Mouse (Mus musculus): ENCODE measurements around the gene Chrnd. TPM values are rescaled to one million over a fixed set of nuclear protein-coding genes. Genes with fewer than 3 reads are reported as not detected.

Chrnd gene
- total RNA-seq, 2 experiments from 2014 or later: 2.4 to 3.2 TPM

- DNase-seq (ENCODE audit: low spot score): no peak
Measured at GRCm38 (mm10) chr1:87183998-87184750, 6.2 kb upstream of the Chrnd start.

DNA sequence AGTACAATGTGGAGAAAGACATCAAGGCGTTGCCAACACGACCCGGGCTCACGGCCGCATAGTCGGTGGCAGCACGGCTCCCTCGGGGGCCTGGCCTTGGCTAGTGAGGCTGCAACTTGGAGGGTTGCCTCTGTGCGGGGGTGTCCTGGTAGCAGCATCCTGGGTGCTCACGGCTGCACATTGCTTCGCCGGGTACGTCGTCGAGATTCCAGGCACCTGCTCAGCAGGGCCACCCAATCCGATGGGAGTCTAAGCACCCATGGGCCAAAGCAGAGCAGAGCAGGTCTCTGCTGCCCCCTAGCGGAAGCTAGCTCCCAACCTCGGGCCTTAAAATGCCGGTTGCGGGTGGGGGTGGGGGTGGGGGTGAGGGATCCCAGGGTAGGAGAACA is 5.7 kb upstream of the Chrnd start:
- peak; percentile 60 for DNase-seq (ENCODE audit: low spot score)

DNA sequence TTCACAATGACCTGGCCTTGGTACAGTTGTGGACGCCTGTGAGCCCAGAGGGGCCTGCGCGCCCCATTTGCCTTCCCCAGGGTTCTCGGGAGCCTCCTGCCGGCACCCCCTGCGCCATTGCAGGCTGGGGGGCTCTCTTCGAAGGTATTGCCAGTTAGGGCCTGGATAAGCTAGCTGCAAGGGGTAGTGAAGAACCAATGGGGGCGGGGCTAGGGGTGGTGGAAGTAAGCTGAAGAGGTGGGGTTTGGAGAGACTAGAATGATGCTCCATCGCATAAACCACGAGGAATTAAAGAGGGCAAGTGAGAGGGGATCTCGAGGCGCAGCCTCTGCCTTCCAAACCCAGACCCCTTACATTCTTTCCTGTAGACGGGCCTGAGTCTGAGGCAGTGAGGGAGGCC is 4.9 kb upstream of the Chrnd start:
- DNase-seq (ENCODE audit: low spot score): no peak

DNA sequence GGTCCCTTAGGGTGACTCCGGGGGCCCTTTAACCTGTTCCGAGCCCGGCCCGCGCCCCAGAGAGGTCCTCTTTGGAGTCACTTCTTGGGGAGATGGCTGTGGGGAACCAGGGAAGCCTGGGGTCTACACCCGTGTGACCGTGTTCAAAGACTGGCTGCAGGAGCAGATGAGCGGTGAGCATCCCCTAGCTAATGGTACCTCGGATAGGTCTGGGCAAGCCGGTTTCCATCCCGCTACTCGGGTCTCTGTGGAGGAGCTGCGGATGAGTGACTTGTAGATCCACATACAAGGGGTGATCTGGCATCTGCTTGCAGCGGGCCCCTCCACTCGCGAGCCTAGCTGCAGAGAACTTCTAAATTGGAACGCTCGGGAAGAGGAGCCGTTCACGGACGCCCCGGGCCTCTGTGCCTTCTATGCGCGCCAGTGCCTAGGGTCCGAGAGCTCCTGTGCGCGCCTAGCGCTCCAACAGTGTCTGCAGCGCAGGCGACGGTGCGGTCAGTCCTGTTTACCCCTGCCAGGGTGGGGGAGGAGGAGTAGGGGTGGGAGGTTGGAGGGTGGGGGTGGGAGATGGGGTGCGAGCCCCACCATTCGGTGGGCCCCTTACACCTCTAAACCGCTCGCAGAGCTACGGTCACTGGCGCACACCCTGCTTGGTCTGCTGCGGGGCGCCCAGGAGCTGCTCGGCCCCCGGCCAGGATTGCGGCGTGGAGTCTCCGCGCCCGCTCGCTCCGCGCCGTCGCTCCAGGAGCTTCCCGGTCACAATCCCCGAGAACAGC is 4.0 kb upstream of the Chrnd start:
- DNase-seq (ENCODE audit: low spot score): no peak

- DNase-seq (ENCODE audit: low spot score): peak; percentile 68
Measured at GRCm38 (mm10) chr1:87187037-87187355, 3.4 kb upstream of the Chrnd start.

DNA sequence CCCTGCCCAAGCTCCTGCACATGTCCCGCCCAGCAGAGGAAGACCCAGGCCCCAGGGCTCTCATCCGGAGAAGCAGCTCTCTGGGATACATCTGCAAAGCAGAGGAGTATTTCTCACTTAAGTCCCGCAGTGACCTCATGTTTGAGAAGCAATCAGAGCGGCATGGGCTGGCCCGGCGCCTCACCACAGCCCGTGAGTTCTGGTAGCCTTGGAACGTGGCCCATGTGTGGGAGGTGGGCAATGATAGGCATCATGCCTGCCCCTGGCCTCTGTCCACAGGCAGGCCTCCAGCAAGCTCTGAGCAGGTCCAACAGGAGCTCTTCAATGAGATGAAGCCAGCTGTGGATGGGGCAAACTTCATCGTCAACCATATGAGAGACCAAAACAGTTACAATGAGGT is 6.9 kb downstream of the Chrnd start:
- DNase-seq (ENCODE audit: low spot score): no peak

- DNase-seq (ENCODE audit: low spot score): no peak
Measured at GRCm38 (mm10) chr1:87198119-87199065, 8.0 kb downstream of the Chrnd start.

GRCm38 (mm10) chr1:87200811-87201210 is 10.4 kb downstream of the Chrnd start:
- DNase-seq (ENCODE audit: low spot score): no peak

DNA sequence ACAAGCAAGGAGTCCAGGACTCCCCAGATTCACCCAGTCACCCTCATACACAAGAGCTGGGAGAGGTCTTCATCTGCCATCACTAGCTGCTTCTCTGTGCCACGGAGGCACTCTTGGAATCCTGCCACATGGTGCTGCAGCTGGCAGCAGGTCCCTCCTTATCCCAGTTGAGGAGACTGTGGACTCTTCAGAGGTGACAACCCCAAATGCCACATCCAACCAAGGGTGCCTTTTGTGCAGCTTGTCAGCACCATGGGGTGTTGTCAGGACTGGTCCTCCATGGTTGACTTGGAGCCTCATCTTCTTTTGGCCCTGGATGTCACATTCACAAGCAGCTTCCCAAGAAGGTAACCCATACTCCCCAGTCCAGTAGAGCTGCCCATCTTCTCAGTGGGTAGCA is 11.4 kb downstream of the Chrnd start:
- no peak for DNase-seq (ENCODE audit: low spot score)

DNA sequence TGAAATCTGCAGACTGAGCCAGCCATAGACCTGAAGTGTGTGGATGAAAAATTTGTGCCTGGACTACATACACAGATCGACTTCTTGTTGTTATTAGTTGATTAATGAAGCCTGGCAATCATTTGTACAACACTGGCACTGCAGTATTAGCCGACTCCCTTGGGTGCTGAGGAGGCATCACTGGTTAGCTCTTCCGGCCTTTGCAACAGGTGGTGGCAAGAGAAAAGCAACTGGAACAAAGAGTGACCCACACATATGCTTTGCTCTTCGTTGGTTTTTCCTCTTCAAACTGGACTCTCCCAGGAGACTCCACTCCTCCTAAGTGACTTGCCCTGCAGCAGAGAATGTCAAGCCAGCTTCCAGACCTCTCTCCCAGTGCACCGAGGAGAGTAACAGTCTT is 13.4 kb downstream of the Chrnd start:
- no peak for DNase-seq (ENCODE audit: low spot score)

DNA sequence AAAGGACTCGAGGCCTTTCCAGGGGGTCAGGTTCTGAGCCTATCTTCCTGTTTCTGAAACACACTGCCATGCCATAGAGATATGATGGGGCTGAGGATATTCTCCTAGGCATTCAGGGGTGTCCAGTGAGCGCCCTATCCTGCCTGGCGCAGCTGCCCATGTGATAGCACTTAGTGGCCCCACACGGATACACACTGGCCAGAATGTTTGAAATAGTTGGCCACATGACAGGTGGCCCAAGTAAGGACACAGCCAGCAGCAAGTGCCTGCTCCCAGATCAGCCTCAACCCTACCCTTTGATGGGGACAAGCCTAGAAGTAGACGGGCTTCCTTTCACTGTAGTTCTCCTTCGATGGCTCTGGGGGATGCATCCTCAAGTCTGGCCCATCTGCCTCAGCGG is 14.1 kb downstream of the Chrnd start, which contains the start of gene Chrng:
TSS of gene Chrng (plus strand) at position 193 of the 400 bp plus-strand sequence.
- DNase-seq (ENCODE audit: low spot score): no peak

DNA sequence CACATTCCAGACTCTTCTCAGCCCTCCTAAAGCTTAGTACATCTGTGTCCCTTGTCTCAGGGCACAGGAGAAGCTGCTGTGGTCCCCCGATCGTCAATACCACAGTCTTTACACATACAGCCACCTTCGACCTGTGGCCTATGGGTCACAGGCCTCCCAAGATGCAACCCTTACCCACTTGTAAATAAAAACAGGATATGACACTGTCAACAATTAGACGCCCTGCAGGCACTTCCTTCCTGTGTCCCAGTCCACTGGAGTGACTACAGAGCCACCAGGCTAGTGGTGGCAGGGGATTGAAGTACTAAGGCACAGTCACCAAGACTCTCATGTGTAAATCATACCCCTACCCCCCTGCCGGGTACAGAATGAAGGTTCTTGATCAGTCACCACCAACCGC is 14.6 kb downstream of the Chrnd start:
- DNase-seq (ENCODE audit: low spot score): no peak

GRCm38 (mm10) chr1:87205502-87205901 is 15.1 kb downstream of the Chrnd start:
- no peak for DNase-seq (ENCODE audit: low spot score)

GRCm38 (mm10) chr1:87206339-87206738 is 15.9 kb downstream of the Chrnd start:
- DNase-seq (ENCODE audit: low spot score): no peak

- DNase-seq (ENCODE audit: low spot score): no peak
Measured at GRCm38 (mm10) chr1:87211431-87211830, 21.0 kb downstream of the Chrnd start.

- DNase-seq (ENCODE audit: low spot score): peak; percentile 96
Measured at GRCm38 (mm10) chr1:87213735-87214704, 23.6 kb downstream of the Chrnd start, which contains the start of gene Eif4e2. Eif4e2 (plus strand) TSS chr1:87213914.

DNA sequence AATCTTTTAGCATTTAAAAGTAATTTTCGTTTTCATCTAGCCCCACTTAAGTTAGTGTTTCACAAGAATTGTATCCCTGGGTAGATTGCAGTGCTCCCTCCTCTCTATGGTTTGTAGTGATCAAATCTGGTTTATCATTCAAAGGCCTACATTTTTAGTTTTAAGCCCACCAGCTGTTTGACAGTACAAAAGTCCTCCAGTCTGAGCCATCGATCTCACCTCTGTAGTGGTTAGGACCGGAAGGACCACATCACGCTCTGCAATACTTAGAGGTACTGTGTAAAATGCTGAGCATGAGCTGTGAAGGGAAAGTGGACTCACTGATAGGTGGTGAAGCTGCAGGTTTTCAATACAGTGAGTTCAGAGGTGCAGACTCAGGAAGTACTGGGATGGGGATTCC is 24.3 kb downstream of the Chrnd start:
- DNase-seq (ENCODE audit: low spot score): no peak

DNA sequence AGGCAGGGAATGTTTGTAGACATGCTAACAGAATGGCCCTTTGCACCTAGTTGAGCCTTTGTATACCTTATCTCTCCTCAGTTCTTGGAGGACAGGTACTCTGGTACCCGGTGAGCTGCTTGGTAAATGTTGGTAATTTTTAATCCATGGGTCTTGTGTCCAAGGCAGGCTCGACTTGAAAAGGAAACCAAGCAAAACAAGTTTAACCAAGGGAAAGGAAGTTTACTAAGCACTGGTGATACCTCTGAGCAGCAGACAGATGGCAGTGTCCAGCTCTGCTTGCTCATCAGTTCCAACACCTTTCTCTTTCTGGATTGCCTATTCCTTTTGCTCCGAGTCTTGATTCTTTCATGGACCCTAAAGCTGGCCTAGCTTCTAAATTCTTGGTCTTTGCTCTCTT is 27.5 kb downstream of the Chrnd start:
- DNase-seq (ENCODE audit: low spot score): no peak

- no peak for DNase-seq (ENCODE audit: low spot score)
Measured at GRCm38 (mm10) chr1:87225739-87226138, 35.3 kb downstream of the Chrnd start.

GRCm38 (mm10) chr1:87226409-87227159 is 36.2 kb downstream of the Chrnd start:
- no peak for DNase-seq (ENCODE audit: low spot score)

Data from gastrocnemius, adult 18-20 months (tissue).